Mouse (Mus musculus): Measurements from ENCODE around the gene Raver2.
"Not testable (repeated sequence)": the region's sequence is repeated elsewhere in the genome, so short reads cannot be mapped to it uniquely, and the experiment has no call there.

Raver2 gene

GRCm38 (mm10) chr4:101068786-101069153, at the start of gene Raver2:
TSS of gene Raver2 (plus strand) at chr4:101068983.
- DNase-seq (ENCODE audit: low read depth, low spot score) = peak; percentile 76

- DNase-seq (ENCODE audit: low read depth, low spot score) = no peak
Measured at GRCm38 (mm10) chr4:101020596-101020995, 48.2 kb upstream of the Raver2 start, which contains the start of gene Gm10577. TSS of gene Gm10577 (minus strand) at chr4:101020696.

GRCm38 (mm10) chr4:101026566-101026965, 42.2 kb upstream of the Raver2 start:
- no peak for DNase-seq (ENCODE audit: low read depth, low spot score)

- no peak for DNase-seq (ENCODE audit: low read depth, low spot score)
Measured at GRCm38 (mm10) chr4:101026995-101027394, 41.8 kb upstream of the Raver2 start.

GRCm38 (mm10) chr4:101027852-101028411, 40.9 kb upstream of the Raver2 start:
- no peak for DNase-seq (ENCODE audit: low read depth, low spot score)

GRCm38 (mm10) chr4:101033047-101033446, 35.7 kb upstream of the Raver2 start:
- DNase-seq (ENCODE audit: low read depth, low spot score) = no peak

GRCm38 (mm10) chr4:101035131-101035530, 33.7 kb upstream of the Raver2 start:
- no peak for DNase-seq (ENCODE audit: low read depth, low spot score)

- DNase-seq (ENCODE audit: low read depth, low spot score) = no peak
Measured at GRCm38 (mm10) chr4:101037156-101037555, 31.6 kb upstream of the Raver2 start.

GRCm38 (mm10) chr4:101043691-101044090, 25.1 kb upstream of the Raver2 start:
- DNase-seq (ENCODE audit: low read depth, low spot score) = no peak

- DNase-seq (ENCODE audit: low read depth, low spot score) = no peak
Measured at GRCm38 (mm10) chr4:101044149-101044548, 24.6 kb upstream of the Raver2 start.

- DNase-seq (ENCODE audit: low read depth, low spot score) = no peak
Measured at GRCm38 (mm10) chr4:101046576-101046975, 22.2 kb upstream of the Raver2 start.

GRCm38 (mm10) chr4:101062146-101062545, 6.6 kb upstream of the Raver2 start:
- DNase-seq (ENCODE audit: low read depth, low spot score) = no peak

- DNase-seq (ENCODE audit: low read depth, low spot score) = no peak
Measured at GRCm38 (mm10) chr4:101066401-101066800, 2.4 kb upstream of the Raver2 start.

GRCm38 (mm10) chr4:101069154-101069971, 580 bp downstream of the Raver2 start:
- peak; percentile 25 for DNase-seq (ENCODE audit: low read depth, low spot score)

GRCm38 (mm10) chr4:101071570-101071969, 2.8 kb downstream of the Raver2 start:
- DNase-seq (ENCODE audit: low read depth, low spot score) = no peak

GRCm38 (mm10) chr4:101076425-101076824, 7.6 kb downstream of the Raver2 start:
- DNase-seq (ENCODE audit: low read depth, low spot score) = no peak

GRCm38 (mm10) chr4:101080016-101080415, 11.2 kb downstream of the Raver2 start:
- no peak for DNase-seq (ENCODE audit: low read depth, low spot score)

GRCm38 (mm10) chr4:101082176-101082888, 13.5 kb downstream of the Raver2 start:
- DNase-seq (ENCODE audit: low read depth, low spot score) = no peak

- DNase-seq (ENCODE audit: low read depth, low spot score) = no peak
Measured at GRCm38 (mm10) chr4:101084863-101085262, 16.1 kb downstream of the Raver2 start.

- DNase-seq (ENCODE audit: low read depth, low spot score) = no peak
Measured at GRCm38 (mm10) chr4:101086040-101086439, 17.3 kb downstream of the Raver2 start.

- no peak for DNase-seq (ENCODE audit: low read depth, low spot score)
Measured at GRCm38 (mm10) chr4:101087721-101088120, 18.9 kb downstream of the Raver2 start.

- DNase-seq (ENCODE audit: low read depth, low spot score) = not testable (repeated sequence)
Measured at GRCm38 (mm10) chr4:101090630-101091029, 21.8 kb downstream of the Raver2 start.

All from CD4-positive helper T cell, adult 2 months (primary cell).